Mouse (Mus musculus): ENCODE data around the gene Olfr1221.

DNA sequence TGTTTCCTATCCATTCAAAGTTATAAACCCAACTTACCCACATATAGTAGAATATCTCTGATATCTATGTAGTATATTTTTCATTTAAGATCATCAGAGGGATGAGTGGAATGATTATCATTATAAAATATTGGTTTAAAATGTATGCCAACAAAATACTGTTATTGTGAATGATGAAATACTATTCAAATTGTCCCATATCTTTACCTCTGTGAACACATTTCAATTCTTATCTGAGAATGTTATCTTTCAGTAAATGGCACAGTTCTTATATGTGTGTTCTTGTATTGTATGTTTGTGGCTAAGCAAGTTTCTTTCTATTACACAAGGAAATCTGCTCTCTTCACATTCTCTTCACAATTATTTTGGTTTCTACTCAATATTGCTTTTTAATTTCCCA is 11.4 kb downstream of the Olfr1221 start:
- TF ChIP-seq POLR2A (IDR thresholded peaks at IDR 0.05; ENCODE audit: low read depth, low read length), result no peak
- no peak for TF ChIP-seq CTCF (IDR thresholded peaks at IDR 0.05; ENCODE audit: extremely low read depth, insufficient read length, insufficient replicate concordance, low read depth, low read length)

All from small intestine, adult 2 months (tissue).